Mouse (Mus musculus) intestine, embryonic 16.5 days (tissue): Measurements from ENCODE around the gene Creg1. TPM values are rescaled to one million over a fixed set of nuclear protein-coding genes. Genes with fewer than 3 reads are reported as not detected.

ENCODE experiments used
- ATAC-seq: fragments of 200-750 bp; cut with Nextera tagmentation; 2 replicates; pipeline ENCODE4 v1.8.0; 2017; ENCODE audit warnings: moderate TSS enrichment, moderate library complexity
- H3K27ac ChIP-seq: fragments of 300-500 bp; sonication (generic); 2 replicates; pipeline ENCODE4 v1.5.1; 2014; ENCODE audit warnings: mild to moderate bottlenecking, low read length
- H3K27me3 ChIP-seq: fragments of 300-500 bp; sonication (generic); replicated peaks from 2 replicates; pipeline ENCODE4 v1.6.1; 2014; ENCODE audit warnings: low read length, control low read depth, mixed read lengths; ENCODE audit not compliant: control insufficient read depth, insufficient read depth
- H3K36me3 ChIP-seq: fragments of 300-500 bp; sonication (generic); 2 replicates; pipeline ENCODE4 v1.6.1; 2014; ENCODE audit warnings: low read length, control low read depth; ENCODE audit not compliant: control insufficient read depth, insufficient read depth
- H3K4me1 ChIP-seq: fragments of 300-500 bp; sonication (generic); 2 replicates; pipeline ENCODE4 v1.6.1; 2014; ENCODE audit warnings: low read length, control low read depth, mixed read lengths; ENCODE audit not compliant: control insufficient read depth, insufficient read depth
- H3K4me2 ChIP-seq: fragments of 300-500 bp; sonication (generic); 2 replicates; pipeline ENCODE4 v1.6.1; 2014; ENCODE audit warnings: low read depth, low read length, control low read depth
- H3K4me3 ChIP-seq: fragments of 300-500 bp; sonication (generic); 2 replicates; pipeline ENCODE4 v1.5.1; 2014; ENCODE audit warnings: mild to moderate bottlenecking, low read length
- H3K9ac ChIP-seq: fragments of 300-500 bp; sonication (generic); 2 replicates; pipeline ENCODE4 v1.6.1; 2014; ENCODE audit warnings: low read depth, low read length
- H3K9me3 ChIP-seq: fragments of 300-500 bp; sonication (generic); 2 replicates; pipeline ENCODE4 v1.6.1; 2016; ENCODE audit warnings: low read length, control low read depth; ENCODE audit not compliant: control insufficient read depth
- WGBS: fragments of 180-500 bp; shearing (Covaris S2); extraction: QIAGEN DNeasy Blood & Tissue Kit; methylation state at CpG from one replicate; pipeline ENCODE4 v1.1.7; 2014; 5-methylcytosine and 5-hydroxymethylcytosine counted together
- polyA plus RNA-seq: library from polyadenylated mRNA; unstranded; fragments of >200 nt; fragmentation: Nextera tagmentation; extraction: Ambion mirVana; gene quantifications from 2 replicates; pipeline ENCODE4 v1.2.1, GENCODE M21; 2015

The Creg1 gene
- polyA plus RNA-seq, 1 experiment from 2014 or later, result 122 TPM

DNA sequence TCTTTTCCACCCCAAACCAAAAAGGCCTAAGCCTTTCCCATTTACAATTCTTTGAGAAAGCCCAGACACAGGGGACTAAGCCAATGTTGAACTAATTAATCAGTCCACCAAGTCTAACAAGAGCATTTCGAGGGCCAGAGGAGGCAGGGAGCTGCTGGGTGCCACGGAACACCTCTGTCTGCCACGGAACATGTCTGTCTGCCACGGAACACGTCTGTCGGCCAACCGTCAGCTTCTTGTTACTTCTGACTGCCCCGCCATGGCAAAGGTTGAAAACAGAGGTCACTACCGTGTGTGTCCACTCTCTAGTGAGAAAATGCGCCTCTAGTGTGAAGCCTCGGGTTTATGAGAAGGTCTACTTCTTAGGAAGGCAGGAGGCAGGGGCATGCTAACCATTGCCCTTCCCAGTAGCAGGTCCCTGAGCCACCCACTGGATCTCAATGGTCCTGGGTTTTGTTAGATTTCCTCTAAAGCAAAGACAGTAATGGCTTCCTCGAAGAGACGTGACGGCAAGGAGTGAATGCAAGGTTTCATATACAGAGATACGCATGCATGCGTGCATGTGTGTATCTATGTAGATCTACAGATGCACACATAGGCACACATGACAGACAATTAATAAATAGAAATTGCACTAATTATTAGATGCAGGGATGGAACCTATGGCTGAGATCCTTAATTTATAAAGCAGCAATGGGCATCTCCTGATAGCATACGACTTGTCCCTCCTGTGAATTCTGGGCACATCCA, 27.1 kb downstream of the Creg1 start:
- no peak for ATAC-seq
- H3K4me2 ChIP-seq, result no peak overlapping the region
- H3K27ac ChIP-seq, result no peak overlapping the region
- no peak overlapping the region for H3K4me3 ChIP-seq
- H3K4me1 ChIP-seq, result no peaks in the 10 kb centered on the region
- no peaks in the 10 kb centered on the region for H3K27me3 ChIP-seq
- no peaks in the 10 kb centered on the region for H3K36me3 ChIP-seq
- H3K9ac ChIP-seq, result no peak overlapping the region
- H3K9me3 ChIP-seq, result no peaks in the 10 kb centered on the region
- WGBS, result 89% methylated on average over 17 of the region's 17 CpGs

DNA sequence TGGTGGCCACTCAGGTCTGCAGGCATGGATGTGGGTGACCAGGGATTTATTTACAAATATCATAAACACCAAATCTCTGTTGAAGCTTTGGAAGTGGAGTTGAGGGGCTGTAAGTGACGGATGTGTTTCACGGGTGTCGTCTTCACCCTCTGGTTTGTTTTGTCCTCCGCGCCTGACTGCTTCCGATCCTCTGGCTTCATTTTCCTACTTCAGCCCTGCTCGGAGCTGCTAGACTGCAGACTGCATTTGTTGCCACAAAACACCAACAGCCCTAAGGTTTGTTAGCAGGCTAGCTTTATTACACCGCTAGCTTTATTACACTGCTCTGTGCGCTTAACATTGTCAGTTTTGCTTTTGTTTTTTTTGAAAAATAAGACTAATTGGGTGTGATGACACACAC, 27.9 kb downstream of the Creg1 start:
- Histone ChIP-seq H3K9me3 (no peaks in the 10 kb centered on the region), H3K36me3 (no peaks in the 10 kb centered on the region), H3K4me1 (no peaks in the 10 kb centered on the region), H3K9ac (no peak overlapping the region), H3K4me3 (no peak overlapping the region), H3K27ac (no peak overlapping the region), H3K4me2 (no peak overlapping the region), H3K27me3 (no peaks in the 10 kb centered on the region)
- WGBS, result 88% methylated on average over 9 of the region's 9 CpGs
- ATAC-seq, result no peak

DNA sequence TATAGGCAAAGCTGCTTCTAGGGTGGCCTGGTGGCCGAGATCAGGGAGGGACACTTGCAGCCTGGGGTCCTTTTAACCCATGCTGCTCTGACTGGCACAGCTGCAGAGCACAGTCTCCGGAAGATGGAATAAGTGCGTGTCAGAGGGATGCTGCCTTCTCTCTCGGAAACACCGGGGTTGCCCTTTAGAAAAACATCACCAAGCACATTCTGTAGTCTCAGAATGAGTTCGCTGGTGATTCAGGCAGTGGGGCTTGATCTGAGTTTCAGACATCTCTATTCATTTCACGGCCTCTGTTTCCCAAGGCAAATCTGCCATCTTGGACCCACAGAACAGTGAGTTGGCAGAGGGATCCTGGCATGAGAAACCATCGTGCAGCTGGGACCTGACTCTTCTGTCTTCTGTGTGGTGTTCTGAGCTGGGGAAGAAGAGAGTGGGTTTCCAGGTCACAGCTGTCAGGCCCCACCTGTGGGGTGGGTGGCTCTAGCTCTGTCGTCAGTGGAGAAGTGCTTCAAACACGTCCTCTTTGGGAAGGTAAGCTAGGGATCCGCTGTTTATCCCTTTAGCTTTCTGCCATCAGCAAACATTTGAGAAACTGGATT, 38.3 kb downstream of the Creg1 start:
- no peak for ATAC-seq
- Histone ChIP-seq H3K4me2 (no peak overlapping the region), H3K9ac (no peak overlapping the region), H3K4me3 (no peak overlapping the region), H3K9me3 (no peaks in the 10 kb centered on the region), H3K27ac (no peak overlapping the region), H3K36me3 (no peaks in the 10 kb centered on the region), H3K4me1 (no peaks in the 10 kb centered on the region), H3K27me3 (no peaks in the 10 kb centered on the region)
- 82% methylated on average over 11 of the region's 11 CpGs for WGBS

DNA sequence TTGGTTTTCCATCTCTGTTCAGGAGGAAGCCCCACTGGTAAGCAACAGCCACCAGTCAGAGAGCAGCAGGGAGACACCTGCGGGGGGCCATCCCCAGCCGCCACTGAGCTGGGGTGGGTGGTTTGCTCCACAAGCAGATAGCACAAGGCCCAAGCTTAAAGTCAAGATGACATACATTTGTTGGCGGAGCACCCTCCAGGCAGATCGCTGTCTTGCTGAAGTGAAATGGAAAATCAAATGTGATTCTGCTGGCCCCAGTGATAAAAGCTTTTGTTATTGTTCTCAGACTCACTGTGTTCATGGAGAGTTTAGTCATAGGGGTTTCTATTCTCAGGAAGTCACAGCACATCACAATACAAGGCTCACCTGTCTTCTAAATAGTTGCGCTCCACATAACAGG, 39.6 kb downstream of the Creg1 start:
- no peaks in the 10 kb centered on the region for H3K36me3 ChIP-seq
- H3K4me3 ChIP-seq, result no peak overlapping the region
- no peak overlapping the region for H3K4me2 ChIP-seq
- no peak for ATAC-seq
- H3K27ac ChIP-seq, result no peak overlapping the region
- 90% methylated on average over 5 of the region's 5 CpGs for WGBS
- H3K27me3 ChIP-seq, result no peaks in the 10 kb centered on the region
- H3K4me1 ChIP-seq, result no peaks in the 10 kb centered on the region
- H3K9me3 ChIP-seq, result no peaks in the 10 kb centered on the region
- no peak overlapping the region for H3K9ac ChIP-seq

DNA sequence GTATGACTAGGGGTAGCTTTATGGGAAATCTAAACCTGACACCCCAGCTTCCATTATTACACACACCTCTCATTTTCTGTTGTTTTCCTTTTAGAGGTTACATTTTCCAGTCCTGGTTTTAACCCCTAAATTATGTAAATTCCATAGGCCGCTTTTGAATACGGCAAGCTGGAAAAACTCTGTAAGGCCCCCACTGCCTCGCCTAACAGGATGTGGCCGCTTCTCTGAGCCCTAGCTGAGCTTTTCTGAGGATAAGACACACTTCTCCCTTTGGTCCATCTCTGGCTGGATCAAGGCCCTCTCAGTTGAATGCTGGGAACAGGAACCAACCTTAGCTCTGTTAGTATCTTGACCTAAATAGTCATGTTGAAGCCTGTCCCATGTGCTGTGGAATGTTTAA, 40.6 kb downstream of the Creg1 start:
- no peaks in the 10 kb centered on the region for H3K4me1 ChIP-seq
- H3K9ac ChIP-seq, result no peak overlapping the region
- no peak for ATAC-seq
- no peak overlapping the region for H3K4me3 ChIP-seq
- no peak overlapping the region for H3K4me2 ChIP-seq
- no peaks in the 10 kb centered on the region for H3K9me3 ChIP-seq
- WGBS, result 88% methylated on average over 4 of the region's 4 CpGs
- H3K36me3 ChIP-seq, result no peaks in the 10 kb centered on the region
- H3K27ac ChIP-seq, result no peak overlapping the region
- no peaks in the 10 kb centered on the region for H3K27me3 ChIP-seq

DNA sequence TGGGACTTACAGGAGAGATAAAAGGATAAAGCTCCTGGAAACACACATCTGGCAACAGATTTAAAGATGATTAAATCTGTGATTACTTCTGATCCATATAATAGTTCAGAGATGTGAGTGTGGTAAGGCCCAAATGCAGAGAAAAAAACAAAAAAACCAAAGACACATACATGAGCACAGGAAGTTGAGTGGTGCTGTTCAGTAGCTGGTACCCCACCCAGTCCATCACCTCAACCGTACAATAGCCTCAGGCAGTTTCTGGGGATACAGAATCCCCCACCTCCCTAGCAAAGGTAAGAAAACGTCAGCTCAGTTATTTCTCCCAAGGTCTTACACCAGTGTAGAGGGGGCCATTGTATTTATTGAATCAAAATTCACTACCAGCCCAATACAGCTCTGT, 47.1 kb downstream of the Creg1 start:
- no peak overlapping the region for H3K9ac ChIP-seq
- H3K4me1 ChIP-seq, result no peaks in the 10 kb centered on the region
- 70% methylated on average over 2 of the region's 2 CpGs for WGBS

DNA sequence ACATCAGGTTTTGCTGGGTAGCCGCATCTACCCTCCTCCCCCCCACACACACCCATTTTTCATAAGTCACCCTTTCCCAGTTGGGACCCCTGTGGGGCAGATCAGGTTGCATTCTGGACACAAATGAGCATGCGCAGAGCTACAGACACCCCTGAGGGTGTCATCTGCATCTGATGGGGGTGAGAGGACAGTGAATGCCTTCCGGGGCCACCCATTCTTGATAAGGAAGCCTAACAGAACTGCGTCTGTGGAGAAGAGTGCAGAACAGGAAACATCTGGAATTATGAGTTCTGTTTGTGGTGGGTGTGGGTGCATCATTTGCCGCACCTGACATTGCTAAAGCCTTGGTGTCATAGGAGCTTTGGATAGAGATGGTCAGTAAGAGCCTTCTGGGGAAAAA, 47.6 kb downstream of the Creg1 start:
- Histone ChIP-seq H3K9me3 (no peaks in the 10 kb centered on the region), H3K9ac (no peak overlapping the region), H3K27me3 (no peaks in the 10 kb centered on the region; the same call in 1 of the 2 replicates), H3K36me3 (no peaks in the 10 kb centered on the region), H3K4me2 (no peak overlapping the region), H3K27ac (no peak overlapping the region), H3K4me1 (no peaks in the 10 kb centered on the region), H3K4me3 (no peak overlapping the region)
- ATAC-seq, result no peak
- 83% methylated on average over 5 of the region's 5 CpGs for WGBS

More for the DNA sequence above, 47.1 kb downstream of the Creg1 start:
- Histone ChIP-seq H3K4me2 (no peak overlapping the region), H3K36me3 (no peaks in the 10 kb centered on the region), H3K27me3 (no peaks in the 10 kb centered on the region; the same call in 1 of the 2 replicates), H3K27ac (no peak overlapping the region), H3K9me3 (no peaks in the 10 kb centered on the region), H3K4me3 (no peak overlapping the region)
- no peak for ATAC-seq

DNA sequence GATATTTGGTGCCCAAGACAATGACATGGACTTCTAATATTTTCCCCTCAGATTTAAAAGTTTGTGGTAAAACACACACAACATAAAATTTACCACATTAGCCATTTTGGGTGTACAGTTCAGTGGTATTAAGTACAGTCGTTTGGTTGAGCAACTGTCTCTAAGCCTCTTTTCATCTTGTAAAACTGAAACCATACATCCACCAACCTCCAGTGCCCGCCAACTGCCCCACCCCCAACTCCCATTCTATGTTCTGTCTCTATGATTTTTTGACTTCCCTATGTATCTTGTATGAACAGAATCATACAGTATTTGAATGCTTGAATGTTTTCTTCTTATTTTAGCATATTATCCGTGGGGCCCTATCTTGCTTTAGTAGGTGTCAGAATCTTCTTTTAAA, 49.2 kb downstream of the Creg1 start:
- no peak overlapping the region for H3K4me2 ChIP-seq
- H3K4me3 ChIP-seq, result no peak overlapping the region
- H3K36me3 ChIP-seq, result no peaks in the 10 kb centered on the region
- H3K27ac ChIP-seq, result no peak overlapping the region
- no peak for ATAC-seq
- peaks cover 3% of the 10 kb centered on the region; the same call in 1 of the 2 replicates for H3K4me1 ChIP-seq
- no peaks in the 10 kb centered on the region for H3K9me3 ChIP-seq
- H3K27me3 ChIP-seq, result no peaks in the 10 kb centered on the region; the same call in 1 of the 2 replicates
- 75% methylated on average over 3 of the region's 3 CpGs for WGBS
- H3K9ac ChIP-seq, result no peak overlapping the region

DNA sequence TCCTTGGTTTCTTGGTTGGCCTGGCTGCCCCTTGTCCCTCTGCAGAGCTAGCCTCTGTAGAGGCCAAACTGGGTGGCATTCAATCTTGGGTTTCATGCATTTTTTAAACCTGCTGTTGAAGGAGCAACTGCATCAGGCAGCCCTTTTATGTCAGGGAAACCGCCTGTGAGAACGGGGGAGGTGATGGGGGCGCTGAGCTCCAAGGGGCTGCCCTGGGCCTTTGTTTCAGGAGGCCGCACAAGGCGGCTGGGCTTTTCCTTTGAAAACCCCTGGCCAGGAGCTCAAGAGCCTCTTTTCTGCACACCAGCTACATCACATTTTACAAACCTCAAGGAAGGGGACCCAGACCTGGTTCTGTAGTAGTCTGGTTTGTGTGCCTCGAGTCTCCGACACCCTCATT, 50.6 kb downstream of the Creg1 start:
- Histone ChIP-seq H3K4me1 (peaks cover 3% of the 10 kb centered on the region; the same call in 1 of the 2 replicates), H3K9ac (no peak overlapping the region), H3K4me2 (no peak overlapping the region), H3K4me3 (no peak overlapping the region), H3K27ac (no peak overlapping the region), H3K9me3 (no peaks in the 10 kb centered on the region), H3K36me3 (no peaks in the 10 kb centered on the region), H3K27me3 (no peaks in the 10 kb centered on the region; the same call in 1 of the 2 replicates)
- WGBS, result 50% methylated on average over 7 of the region's 7 CpGs
- no peak for ATAC-seq
